Mouse (Mus musculus) gastrocnemius, adult 8-10 months (tissue): ENCODE measurements around the gene Nav2. TPM values are rescaled to one million over a fixed set of nuclear protein-coding genes. Genes with fewer than 3 reads are reported as not detected.

Experiments used
- DNase-seq, 2 experiments: peaks; one replicate each; pipeline ENCODE4 v3.0.0; 2022; ENCODE audit warnings: low spot score in 2 of 2
- total RNA-seq, 4 experiments: library from RNA; stranded (reverse); gene quantifications; 2 replicates each; pipeline ENCODE4 v1.2.4; 2022

Nav2 gene
- total RNA-seq, 4 experiments from 2014 or later: 15.9 to 30.8 (median 25.7) TPM

DNA sequence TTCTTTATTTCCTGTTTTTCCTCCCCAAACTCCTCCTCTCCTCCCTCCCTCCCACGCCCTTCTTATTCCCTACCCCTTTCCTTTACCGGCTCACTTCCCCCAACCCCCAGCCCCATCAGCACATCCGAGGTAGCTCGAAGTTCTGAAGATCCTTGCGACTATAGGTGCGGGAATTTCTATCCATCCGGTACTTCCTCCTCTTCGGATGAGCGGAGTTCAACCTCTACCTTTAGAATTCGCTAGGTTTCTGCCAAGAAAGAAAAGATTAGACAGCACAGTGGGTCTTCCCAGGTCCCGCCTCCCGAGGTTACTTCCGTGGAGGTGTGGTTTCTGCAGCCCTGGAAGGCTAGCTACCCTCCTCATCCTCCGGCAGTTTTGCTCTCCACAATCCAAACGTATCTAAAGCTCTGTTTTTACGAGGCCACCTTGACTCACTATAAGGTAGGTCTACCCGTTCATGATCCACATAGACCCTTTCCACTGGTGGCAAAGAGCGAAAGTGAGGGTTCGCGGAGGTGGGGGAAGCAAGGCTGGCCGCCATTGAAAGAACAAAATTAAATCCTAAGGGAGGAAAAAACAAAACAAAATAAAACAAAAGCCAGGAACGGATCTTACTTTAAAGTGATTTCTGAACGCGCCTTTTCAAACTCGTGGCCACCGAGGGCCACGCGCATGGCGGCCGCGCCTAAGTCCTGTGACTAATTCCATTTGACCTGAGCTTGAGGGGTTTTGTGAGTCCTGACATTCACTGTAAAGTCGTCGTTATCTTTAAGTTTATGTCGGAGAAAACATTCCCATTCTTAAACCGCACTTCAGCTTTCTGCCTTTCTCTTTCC is 730.6 kb downstream of the Nav2 start:
- no peak for DNase-seq

DNA sequence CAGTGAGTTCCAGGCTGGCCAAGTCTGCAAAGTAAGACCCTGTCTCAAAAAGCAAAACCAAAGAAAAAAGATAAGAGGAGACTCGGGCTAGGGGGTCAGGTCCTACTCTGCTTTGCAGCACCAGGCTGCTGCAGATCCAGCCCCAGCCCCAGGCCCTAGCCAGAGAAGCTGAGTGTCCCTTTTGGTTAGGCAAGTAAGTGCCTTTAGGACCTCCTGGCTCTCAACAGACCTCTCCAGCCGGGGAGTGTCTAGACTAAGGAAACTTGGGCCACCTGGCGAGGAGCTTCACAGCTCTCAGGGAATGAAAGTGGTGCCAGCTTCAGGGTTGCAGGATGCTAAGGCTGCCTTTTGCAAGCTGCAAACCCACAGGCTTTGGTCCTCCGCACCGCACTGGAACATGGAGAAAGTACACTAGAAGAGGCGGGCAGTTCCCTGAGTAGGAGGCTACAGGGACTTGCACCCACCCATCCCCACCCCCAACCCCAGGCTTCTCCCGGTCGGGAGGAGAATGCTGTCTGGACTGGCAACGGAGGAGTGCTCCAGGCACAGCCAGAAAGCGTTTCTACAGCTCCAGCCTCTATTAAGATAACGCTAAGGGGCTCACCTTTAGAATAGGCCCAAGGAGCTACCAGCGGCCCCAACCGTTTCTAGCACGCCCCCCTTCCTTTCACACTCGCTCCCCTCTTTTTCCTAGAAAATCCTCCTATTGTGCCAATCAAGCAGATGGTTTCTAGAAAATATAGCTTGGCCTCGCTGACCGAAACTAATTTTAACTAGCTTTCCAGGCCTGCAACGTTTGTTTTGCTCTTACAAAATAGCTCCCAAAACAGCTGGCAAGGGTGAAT is 731.6 kb downstream of the Nav2 start:
- no peak for DNase-seq

DNA sequence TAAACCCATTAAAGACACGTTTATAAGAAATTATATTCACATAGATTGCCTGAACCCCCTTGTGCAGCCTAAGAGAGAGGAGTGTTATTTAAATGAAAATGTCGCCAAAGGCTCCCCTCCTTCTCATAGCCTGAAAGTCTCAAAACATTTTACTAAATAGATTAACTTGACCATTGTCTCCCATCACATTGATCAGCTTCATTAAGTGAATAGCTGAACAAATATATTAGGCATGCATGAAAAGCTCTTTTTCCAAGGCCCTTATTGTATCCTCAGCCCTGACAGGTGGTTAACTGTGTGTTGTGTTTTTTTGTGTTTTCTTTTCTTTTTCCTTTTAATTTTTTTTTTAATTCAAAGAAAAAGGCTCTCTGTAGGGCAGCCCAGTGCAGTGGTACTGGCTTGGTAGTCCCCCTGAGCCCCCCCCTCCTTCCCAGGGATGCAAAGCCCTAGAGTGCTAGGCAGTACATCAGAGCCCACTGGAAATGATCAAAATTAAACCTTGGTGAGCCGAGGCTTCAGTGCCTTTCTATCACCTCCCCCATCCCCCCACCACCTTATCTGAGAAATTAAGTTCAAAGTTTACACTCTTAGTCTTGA is 732.3 kb downstream of the Nav2 start:
- no peak for DNase-seq

Other genes with a start within 250 kb of the Nav2 start
- 1 to 10 TPM; 2.9 to 4.6 (median 3.6) TPM for gene Zdhhc13, start 119.7 kb upstream of the Nav2 start, total RNA-seq
- gene Csrp3, start 60.7 kb upstream of the Nav2 start, total RNA-seq: 100 to 1,000 TPM; 106 to 187 (median 120) TPM
- under 1 TPM in 2 of 4 experiments, not detected in 2; 0.16 to 0.34 TPM for gene E2f8, start 27.1 kb upstream of the Nav2 start, total RNA-seq